Mouse (Mus musculus): ENCODE measurements at regions not wholly inside any gene's neighbourhood (a gene's known extent, or its start where the extent isn't known, plus 50 kb on each side); places are given as distances from the start of the nearest gene placed in this dataset.

GRCm38 (mm10) chr8:42157006-42157405 lies 740.1 kb upstream of the Frg1 start:
- TF ChIP-seq POLR2A (IDR thresholded peaks at IDR 0.05; ENCODE audit: control insufficient read depth in 1 of 2, insufficient read depth in 1 of 2, low read depth in 1 of 2, low read length in 2 of 2, poor library complexity in 1 of 2) (no peak), MAX (IDR thresholded peaks at IDR 0.05; ENCODE audit: low read length) (no peak), E2F4 (IDR thresholded peaks at IDR 0.05; ENCODE audit: borderline replicate concordance, low read depth, low read length) (no peak), GATA1 (IDR thresholded peaks at IDR 0.05; ENCODE audit: low read depth, low read length) (no peak), POLR2AphosphoS2 (IDR thresholded peaks at IDR 0.05; ENCODE audit: low read length) (no peak), CTCF (IDR thresholded peaks at IDR 0.05 in 2 of 3, conservative IDR thresholded peaks at IDR 0.05 in 1 of 3; ENCODE audit: control insufficient read depth in 1 of 3, insufficient read depth in 1 of 3, low read depth in 2 of 3, low read length in 3 of 3, poor library complexity in 1 of 3, severe bottlenecking in 1 of 3) (no peak), NRF1 (IDR thresholded peaks at IDR 0.05; ENCODE audit: insufficient read depth, low read depth, low read length, poor library complexity, severe bottlenecking) (no peak), USF2 (IDR thresholded peaks at IDR 0.05; ENCODE audit: borderline replicate concordance in 1 of 2, insufficient read depth in 1 of 2, low read depth in 1 of 2, low read length in 2 of 2) (no peak), ZC3H11A (IDR thresholded peaks at IDR 0.05; ENCODE audit: low read depth, low read length) (no peak), RAD21 (IDR thresholded peaks at IDR 0.05; ENCODE audit: low read depth, low read length) (no peak), EP300 (IDR thresholded peaks at IDR 0.05; ENCODE audit: low read depth in 1 of 2, low read length in 2 of 2) (no peak)
